Mouse (Mus musculus) embryonic facial prominence, embryonic 15.5 days (tissue): ENCODE measurements at regions not wholly inside any gene's neighbourhood (a gene's known extent, or its start where the extent isn't known, plus 50 kb on each side); places are given as distances from the start of the nearest gene placed in this dataset.
A peak's percentile ranks its signal among the peaks of the same experiment; 100 is the strongest.
"Not testable (repeated sequence)": the region's sequence is repeated elsewhere in the genome, so short reads cannot be mapped to it uniquely, and the experiment has no call there.

Source experiments
- ATAC-seq: fragments of 200-750 bp; cut with Nextera tagmentation; 2 replicates; pipeline ENCODE4 v1.8.0; 2017; ENCODE audit warnings: low read depth, moderate TSS enrichment; ENCODE audit not compliant: insufficient number of reproducible peaks, low FRiP score, low TSS enrichment
- H3K27ac ChIP-seq: fragments of 300-500 bp; sonication (generic); replicated peaks from 2 replicates; pipeline ENCODE4 v1.5.1; 2015; ENCODE audit warnings: mild to moderate bottlenecking, inconsistent platforms
- H3K27me3 ChIP-seq: fragments of 300-500 bp; sonication (generic); 2 replicates; pipeline ENCODE4 v1.6.1; 2015; ENCODE audit warnings: inconsistent platforms
- H3K36me3 ChIP-seq: fragments of 300-500 bp; sonication (generic); 2 replicates; pipeline ENCODE4 v1.6.1; 2015; ENCODE audit warnings: mild to moderate bottlenecking, inconsistent platforms
- H3K4me1 ChIP-seq: fragments of 300-500 bp; sonication (generic); 2 replicates; pipeline ENCODE4 v1.6.1; 2015; ENCODE audit warnings: inconsistent platforms
- H3K4me2 ChIP-seq: fragments of 300-500 bp; sonication (generic); replicated peaks from 2 replicates; pipeline ENCODE4 v1.6.1; 2015; ENCODE audit warnings: mild to moderate bottlenecking, inconsistent platforms
- H3K4me3 ChIP-seq: fragments of 300-500 bp; sonication (generic); replicated peaks from 2 replicates; pipeline ENCODE4 v1.5.1; 2015; ENCODE audit warnings: mild to moderate bottlenecking, inconsistent platforms
- H3K9ac ChIP-seq: fragments of 300-500 bp; sonication (generic); 2 replicates; pipeline ENCODE4 v1.6.1; 2015; ENCODE audit warnings: inconsistent platforms
- H3K9me3 ChIP-seq: fragments of 300-500 bp; sonication (generic); replicated peaks from 2 replicates; pipeline ENCODE4 v1.6.1; 2016; ENCODE audit warnings: inconsistent platforms
- WGBS: fragments of 180-500 bp; shearing (Covaris S2); methylation state at CpG from one replicate; pipeline ENCODE4 v1.1.7; 2015; 5-methylcytosine and 5-hydroxymethylcytosine counted together

DNA sequence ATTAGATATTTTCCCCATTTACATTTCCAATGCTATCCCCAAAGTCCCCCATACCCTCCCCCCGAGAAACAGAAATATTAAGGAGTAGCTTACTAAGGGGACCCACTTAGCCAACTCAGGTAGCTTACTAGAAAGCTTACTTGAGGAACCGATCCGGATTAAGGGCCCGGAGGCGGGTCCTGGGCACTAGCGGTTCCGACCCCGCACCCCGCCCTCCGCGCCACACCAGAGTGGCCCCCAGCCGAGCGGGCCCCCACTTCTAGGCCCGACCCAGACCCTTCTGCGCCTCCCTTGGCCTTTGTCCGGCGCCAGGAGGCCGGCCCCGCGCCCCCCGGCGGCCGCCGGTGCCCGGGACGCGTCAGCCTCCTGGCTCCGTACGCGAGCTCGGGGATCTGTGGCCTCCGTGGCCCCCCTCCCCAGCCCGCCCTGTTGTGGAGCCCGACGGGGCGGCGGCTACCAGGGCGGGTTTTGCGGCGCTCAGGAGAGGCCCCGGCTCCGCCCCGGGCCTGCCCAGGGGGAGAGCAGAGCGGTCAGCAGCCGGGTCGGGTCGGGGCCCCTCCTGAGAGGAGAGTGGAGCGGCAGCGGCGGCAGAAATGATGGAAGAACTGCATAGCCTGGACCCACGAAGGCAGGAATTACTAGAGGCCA lies 106.5 kb downstream of the Zfp600 start:
- H3K9ac ChIP-seq, H3K9me3 ChIP-seq, H3K4me1 ChIP-seq, H3K27ac ChIP-seq, H3K27me3 ChIP-seq, H3K36me3 ChIP-seq: not testable (repeated sequence)
- peak overlapping the region; percentile 27 for H3K4me3 ChIP-seq
- 11% methylated on average over 36 of the region's 51 CpGs for WGBS
- peak overlapping the region; percentile 43 for H3K4me2 ChIP-seq
- peak; percentile 81; the same call in 1 of the 2 replicates for ATAC-seq

DNA sequence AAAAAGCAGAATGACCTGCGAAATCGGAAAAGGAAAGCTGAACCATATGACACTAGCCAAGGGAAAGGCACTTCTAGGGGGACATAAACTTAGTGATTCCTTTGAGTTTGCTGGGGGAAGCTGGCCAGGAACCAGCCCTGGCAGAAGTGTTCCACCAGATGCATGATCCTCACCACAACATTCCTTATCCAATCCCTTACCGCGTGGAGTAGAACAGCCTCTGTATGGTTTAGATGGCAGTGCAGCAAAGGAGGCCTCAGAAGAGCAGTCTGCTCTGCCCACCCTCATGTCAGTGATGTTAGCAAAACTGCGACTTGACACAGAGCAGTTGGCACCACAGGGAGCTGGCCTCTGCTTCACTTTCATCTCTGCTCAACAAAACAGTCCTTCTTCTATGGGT lies 107.2 kb downstream of the Zfp600 start:
- not testable (repeated sequence) for H3K4me2 ChIP-seq, ATAC-seq
- 54% methylated on average over 2 of the region's 5 CpGs for WGBS

DNA sequence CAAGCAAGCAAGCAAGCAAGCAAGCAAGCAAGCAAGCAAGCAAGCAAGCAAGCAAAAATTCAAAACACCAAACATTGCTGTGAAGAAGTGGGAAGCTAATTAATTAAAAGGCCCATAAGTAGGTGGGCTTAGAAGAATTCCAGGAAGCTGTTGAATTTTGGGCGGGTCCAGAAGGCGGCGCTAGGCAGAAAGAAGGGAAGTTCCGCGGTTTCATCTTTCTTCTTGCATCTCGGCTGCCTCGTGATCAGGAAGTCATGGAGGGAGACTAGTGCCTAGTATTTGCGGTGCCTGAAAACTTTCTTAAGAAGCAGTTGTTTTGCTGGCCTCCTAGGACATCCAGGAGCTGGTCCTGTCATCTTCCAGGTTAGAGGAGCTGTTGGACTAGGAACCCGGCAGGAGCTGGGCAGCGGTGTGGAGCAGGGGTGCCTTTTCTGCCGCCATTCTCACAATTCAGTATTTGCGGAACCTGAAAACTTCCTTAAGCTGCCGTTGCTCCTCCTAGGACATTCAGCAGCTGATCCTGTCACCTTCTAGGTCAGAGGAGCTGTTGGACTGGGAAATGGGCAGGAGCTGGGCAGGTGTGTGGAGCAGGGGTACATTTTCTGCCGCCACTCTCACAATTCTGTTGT lies 113.6 kb downstream of the Zfp600 start:
- not testable (repeated sequence) for H3K27ac ChIP-seq, H3K4me3 ChIP-seq, H3K4me2 ChIP-seq, H3K9ac ChIP-seq, ATAC-seq, H3K4me1 ChIP-seq, H3K36me3 ChIP-seq, H3K27me3 ChIP-seq, H3K9me3 ChIP-seq
- no CpG with 5 or more reads among the region's 14 CpGs for WGBS

More for the DNA sequence above, 107.2 kb downstream of the Zfp600 start:
- not testable (repeated sequence) for H3K27me3 ChIP-seq, H3K4me3 ChIP-seq, H3K4me1 ChIP-seq, H3K9ac ChIP-seq, H3K36me3 ChIP-seq, H3K27ac ChIP-seq, H3K9me3 ChIP-seq
